Mouse (Mus musculus): ENCODE data around the gene Apoh. TPM values are rescaled to one million over a fixed set of nuclear protein-coding genes. Genes with fewer than 3 reads are reported as not detected.

Apoh gene
- polyA plus RNA-seq, 1 experiment = not detected

GRCm38 (mm10) chr11:108385666-108386024, 42.5 kb downstream of the Apoh start:
- no peaks in the 10 kb centered on the region for H3K9me3 ChIP-seq (ENCODE audit: control insufficient read depth, low read length)
- no peaks in the 10 kb centered on the region for H3K4me1 ChIP-seq (ENCODE audit: control insufficient read depth)
- no peak overlapping the region for H3K4me3 ChIP-seq (replicated peaks)
- no peak for TF ChIP-seq GATA1 (IDR thresholded peaks at IDR 0.05; ENCODE audit: low read length)
- no peak for TF ChIP-seq TAL1 (IDR thresholded peaks at IDR 0.05; ENCODE audit: low read length)
- no peaks in the 10 kb centered on the region for H3K27me3 ChIP-seq (ENCODE audit: control insufficient read depth)
- H3K36me3 ChIP-seq (ENCODE audit: control insufficient read depth) = no peaks in the 10 kb centered on the region

GRCm38 (mm10) chr11:108395061-108395460, 51.9 kb downstream of the Apoh start:
- TF ChIP-seq GATA1 (IDR thresholded peaks at IDR 0.05; ENCODE audit: low read length) (no peak), TAL1 (IDR thresholded peaks at IDR 0.05; ENCODE audit: low read length) (no peak)
- Histone ChIP-seq H3K4me3 (replicated peaks) (peak overlapping the region; percentile 51), H3K4me1 (ENCODE audit: control insufficient read depth) (no peaks in the 10 kb centered on the region), H3K36me3 (ENCODE audit: control insufficient read depth) (no peaks in the 10 kb centered on the region), H3K27me3 (ENCODE audit: control insufficient read depth) (no peaks in the 10 kb centered on the region), H3K9me3 (ENCODE audit: control insufficient read depth, low read length) (no peaks in the 10 kb centered on the region)

GRCm38 (mm10) chr11:108396076-108396829, 53.1 kb downstream of the Apoh start:
- Histone ChIP-seq H3K9me3 (ENCODE audit: control insufficient read depth, low read length) (no peaks in the 10 kb centered on the region), H3K36me3 (ENCODE audit: control insufficient read depth) (no peaks in the 10 kb centered on the region), H3K4me3 (replicated peaks) (peak overlapping the region; percentile 51), H3K4me1 (ENCODE audit: control insufficient read depth) (no peaks in the 10 kb centered on the region), H3K27me3 (ENCODE audit: control insufficient read depth) (no peaks in the 10 kb centered on the region)
- no peak for TF ChIP-seq TAL1 (IDR thresholded peaks at IDR 0.05; ENCODE audit: low read length)
- no peak for TF ChIP-seq GATA1 (IDR thresholded peaks at IDR 0.05; ENCODE audit: low read length)

GRCm38 (mm10) chr11:108409876-108410644, 66.9 kb downstream of the Apoh start:
- Histone ChIP-seq H3K9me3 (ENCODE audit: control insufficient read depth, low read length) (no peaks in the 10 kb centered on the region), H3K27me3 (ENCODE audit: control insufficient read depth) (no peaks in the 10 kb centered on the region), H3K36me3 (ENCODE audit: control insufficient read depth) (no peaks in the 10 kb centered on the region; the same call in 1 of the 2 replicates), H3K4me3 (replicated peaks) (no peak overlapping the region), H3K4me1 (ENCODE audit: control insufficient read depth) (no peaks in the 10 kb centered on the region)
- no peak for TF ChIP-seq TAL1 (IDR thresholded peaks at IDR 0.05; ENCODE audit: low read length)
- no peak for TF ChIP-seq GATA1 (IDR thresholded peaks at IDR 0.05; ENCODE audit: low read length)

- no peaks in the 10 kb centered on the region for H3K27me3 ChIP-seq (ENCODE audit: control insufficient read depth)
- no peak for TF ChIP-seq TAL1 (IDR thresholded peaks at IDR 0.05; ENCODE audit: low read length)
- no peak for TF ChIP-seq GATA1 (IDR thresholded peaks at IDR 0.05; ENCODE audit: low read length)
- no peaks in the 10 kb centered on the region for H3K9me3 ChIP-seq (ENCODE audit: control insufficient read depth, low read length)
- H3K36me3 ChIP-seq (ENCODE audit: control insufficient read depth) = no peaks in the 10 kb centered on the region; the same call in 1 of the 2 replicates
- no peak overlapping the region for H3K4me3 ChIP-seq (replicated peaks)
- no peaks in the 10 kb centered on the region for H3K4me1 ChIP-seq (ENCODE audit: control insufficient read depth)
Observed at GRCm38 (mm10) chr11:108416360-108416759, 73.2 kb downstream of the Apoh start.

GRCm38 (mm10) chr11:108418540-108418939, 75.4 kb downstream of the Apoh start:
- Histone ChIP-seq H3K4me1 (ENCODE audit: control insufficient read depth) (no peaks in the 10 kb centered on the region), H3K9me3 (ENCODE audit: control insufficient read depth, low read length) (no peaks in the 10 kb centered on the region), H3K4me3 (replicated peaks) (no peak overlapping the region), H3K27me3 (ENCODE audit: control insufficient read depth) (peaks cover 6% of the 10 kb centered on the region), H3K36me3 (ENCODE audit: control insufficient read depth) (no peaks in the 10 kb centered on the region; the same call in 1 of the 2 replicates)
- TF ChIP-seq TAL1 (IDR thresholded peaks at IDR 0.05; ENCODE audit: low read length) (no peak), GATA1 (IDR thresholded peaks at IDR 0.05; ENCODE audit: low read length) (no peak)

GRCm38 (mm10) chr11:108419242-108419641, 76.1 kb downstream of the Apoh start:
- TF ChIP-seq TAL1 (IDR thresholded peaks at IDR 0.05; ENCODE audit: low read length) (no peak), GATA1 (IDR thresholded peaks at IDR 0.05; ENCODE audit: low read length) (no peak)
- no peak overlapping the region for H3K4me3 ChIP-seq (replicated peaks)
- H3K27me3 ChIP-seq (ENCODE audit: control insufficient read depth) = peaks cover 13% of the 10 kb centered on the region
- no peaks in the 10 kb centered on the region for H3K9me3 ChIP-seq (ENCODE audit: control insufficient read depth, low read length)
- H3K4me1 ChIP-seq (ENCODE audit: control insufficient read depth) = no peaks in the 10 kb centered on the region
- no peaks in the 10 kb centered on the region; the same call in 1 of the 2 replicates for H3K36me3 ChIP-seq (ENCODE audit: control insufficient read depth)

GRCm38 (mm10) chr11:108420751-108421150, 77.6 kb downstream of the Apoh start:
- TF ChIP-seq GATA1 (IDR thresholded peaks at IDR 0.05; ENCODE audit: low read length) = no peak
- no peak for TF ChIP-seq TAL1 (IDR thresholded peaks at IDR 0.05; ENCODE audit: low read length)
- H3K9me3 ChIP-seq (ENCODE audit: control insufficient read depth, low read length) = 0 out of 2 replicates have a peak, but pooled peaks cover 2% of the 10 kb centered on the region
- no peaks in the 10 kb centered on the region for H3K36me3 ChIP-seq (ENCODE audit: control insufficient read depth)
- H3K27me3 ChIP-seq (ENCODE audit: control insufficient read depth) = peaks cover 29% of the 10 kb centered on the region
- peaks cover 11% of the 10 kb centered on the region for H3K4me1 ChIP-seq (ENCODE audit: control insufficient read depth)
- no peak overlapping the region for H3K4me3 ChIP-seq (replicated peaks)

GRCm38 (mm10) chr11:108423221-108423620, 80.1 kb downstream of the Apoh start:
- TF ChIP-seq GATA1 (IDR thresholded peaks at IDR 0.05; ENCODE audit: low read length) (no peak), TAL1 (IDR thresholded peaks at IDR 0.05; ENCODE audit: low read length) (no peak)
- Histone ChIP-seq H3K36me3 (ENCODE audit: control insufficient read depth) (no peaks in the 10 kb centered on the region), H3K27me3 (ENCODE audit: control insufficient read depth) (peaks cover 40% of the 10 kb centered on the region), H3K4me1 (ENCODE audit: control insufficient read depth) (peaks cover 11% of the 10 kb centered on the region), H3K9me3 (ENCODE audit: control insufficient read depth, low read length) (0 out of 2 replicates have a peak, but pooled peaks cover 2% of the 10 kb centered on the region), H3K4me3 (replicated peaks) (no peak overlapping the region)

Measured in erythroblast, embryonic 14.5 days (primary cell).